Mouse (Mus musculus): Measurements from ENCODE around the gene Zic1. TPM values are rescaled to one million over a fixed set of nuclear protein-coding genes. Genes with fewer than 3 reads are reported as not detected.

Zic1 gene
- polyA plus RNA-seq, 1 experiment from 2014 or later: not detected

DNA sequence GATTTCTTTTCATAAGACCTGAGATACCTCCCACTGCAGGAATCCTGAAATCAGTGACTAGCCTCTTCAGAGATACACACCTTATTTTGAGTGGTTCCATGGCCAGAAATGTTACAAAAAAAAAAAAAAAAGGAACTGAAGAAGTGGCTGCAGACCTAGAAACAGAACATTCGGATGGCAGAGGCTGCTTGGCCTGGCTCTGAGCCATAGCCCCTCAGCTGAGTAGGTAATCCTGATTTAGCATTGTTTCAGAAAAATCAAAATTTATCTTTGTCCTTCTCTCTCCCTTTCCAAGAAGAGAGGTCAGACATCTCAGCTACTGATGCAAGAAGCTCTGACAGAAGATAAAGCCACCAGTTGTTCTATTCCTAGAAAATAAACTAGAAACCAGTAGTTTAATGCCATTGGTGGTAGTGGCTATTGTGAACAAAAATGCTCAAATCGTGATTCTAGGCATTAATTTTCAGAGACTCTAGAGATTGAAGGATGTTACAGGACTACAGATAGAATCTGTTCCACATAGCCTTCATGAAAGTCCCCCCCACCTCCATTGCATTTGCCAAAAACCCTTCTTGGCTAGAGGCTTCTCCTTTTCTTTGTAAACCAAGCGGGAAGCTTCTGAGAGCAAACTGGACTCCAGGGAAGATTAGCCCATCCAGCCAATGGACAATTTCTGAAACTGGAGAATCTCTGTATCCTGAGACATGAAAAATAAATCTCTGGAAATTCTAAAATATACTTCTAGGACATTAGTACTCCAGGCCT, 8.4 kb upstream of the Zic1 start:
- no peak for ATAC-seq (replicated peaks; ENCODE audit: low FRiP score)
- no peaks in the 10 kb centered on the region for H3K36me3 ChIP-seq
- WGBS: 25% methylated on average over 3 of the region's 3 CpGs
- H3K4me3 ChIP-seq (replicated peaks): no peak overlapping the region
- H3K4me1 ChIP-seq: no peaks in the 10 kb centered on the region
- no peak overlapping the region for H3K4me2 ChIP-seq
- no peak overlapping the region for H3K27ac ChIP-seq
- no peaks in the 10 kb centered on the region for H3K9me3 ChIP-seq (replicated peaks)
- H3K27me3 ChIP-seq: peaks cover 98% of the 10 kb centered on the region
- no peak overlapping the region for H3K9ac ChIP-seq

DNA sequence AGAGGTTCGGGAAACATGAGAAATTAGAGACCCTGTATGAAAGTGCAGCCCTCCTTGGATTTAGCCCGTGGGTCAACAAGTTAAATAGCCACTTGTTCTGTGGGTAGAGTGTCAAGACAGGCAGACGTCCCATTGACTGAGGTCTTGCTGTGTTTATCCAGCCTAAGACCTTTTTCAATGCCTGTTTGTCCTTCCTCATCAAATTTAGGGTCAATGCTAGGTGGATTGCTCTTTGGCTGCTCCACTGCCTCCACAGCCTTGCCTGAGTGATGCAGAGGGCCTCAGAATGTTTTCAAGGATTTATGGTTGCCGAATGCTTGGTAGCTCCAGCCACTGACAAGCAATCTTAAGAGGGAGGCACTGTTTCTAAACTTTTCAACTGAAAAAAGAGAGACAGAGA, 6.0 kb upstream of the Zic1 start:
- peaks cover 96% of the 10 kb centered on the region for H3K27me3 ChIP-seq
- ATAC-seq (replicated peaks; ENCODE audit: low FRiP score): no peak
- H3K4me3 ChIP-seq (replicated peaks): no peak overlapping the region
- no peak overlapping the region for H3K4me2 ChIP-seq
- WGBS: 10% methylated on average over 4 of the region's 4 CpGs
- no peak overlapping the region for H3K27ac ChIP-seq
- H3K4me1 ChIP-seq: no peaks in the 10 kb centered on the region
- no peak overlapping the region for H3K9ac ChIP-seq
- no peaks in the 10 kb centered on the region for H3K36me3 ChIP-seq
- H3K9me3 ChIP-seq (replicated peaks): no peaks in the 10 kb centered on the region

DNA sequence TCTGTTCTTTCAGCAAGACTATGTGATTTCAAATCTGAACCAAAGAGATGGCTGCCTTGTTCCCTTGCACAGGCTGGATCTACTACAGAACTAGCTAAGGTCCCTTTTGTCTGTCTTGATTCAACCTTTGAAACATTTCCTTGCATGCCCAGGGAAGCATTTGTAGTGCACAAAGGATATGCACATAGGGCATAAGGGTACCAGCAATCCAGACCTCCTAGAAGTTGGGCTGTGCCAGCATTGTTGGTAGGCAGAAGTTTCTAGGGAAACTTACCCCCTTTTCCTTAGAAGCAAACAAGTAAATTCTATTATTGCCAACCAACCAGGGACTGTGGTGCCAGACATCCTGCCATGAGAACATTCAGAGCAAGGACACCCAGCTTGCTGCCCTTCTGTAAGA, 5.4 kb upstream of the Zic1 start:
- H3K9ac ChIP-seq: no peak overlapping the region
- H3K36me3 ChIP-seq: no peaks in the 10 kb centered on the region
- H3K4me2 ChIP-seq: no peak overlapping the region
- H3K9me3 ChIP-seq (replicated peaks): no peaks in the 10 kb centered on the region
- peaks cover 95% of the 10 kb centered on the region for H3K27me3 ChIP-seq
- no peaks in the 10 kb centered on the region for H3K4me1 ChIP-seq
- no peak overlapping the region for H3K27ac ChIP-seq
- no peak overlapping the region for H3K4me3 ChIP-seq (replicated peaks)
- ATAC-seq (replicated peaks; ENCODE audit: low FRiP score): no peak

DNA sequence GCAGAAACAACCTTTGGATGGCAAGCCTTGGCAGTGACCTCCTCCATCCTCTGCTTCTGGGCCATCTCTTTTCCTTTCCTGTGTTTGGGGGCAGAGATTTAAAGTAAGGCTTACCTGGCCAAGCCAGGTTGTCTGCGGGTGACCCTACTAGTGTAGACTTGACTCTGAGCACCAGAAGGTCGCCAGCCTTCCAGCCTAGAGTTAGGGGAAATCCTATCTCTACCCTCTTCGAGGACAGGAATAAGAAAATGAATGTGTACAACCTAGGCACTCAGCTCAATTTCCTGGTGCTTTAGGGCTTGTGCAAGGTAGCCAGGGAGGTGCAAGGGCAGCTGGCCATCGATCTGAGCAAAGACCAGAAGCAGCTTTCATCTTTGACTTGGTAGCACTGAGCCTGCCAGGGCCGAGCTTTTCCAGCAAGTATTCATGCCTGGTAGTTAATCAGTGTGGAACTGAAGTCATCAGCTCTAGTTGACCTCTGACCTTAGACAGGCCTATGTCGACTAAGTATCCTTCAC, 4.6 kb upstream of the Zic1 start:
- H3K4me3 ChIP-seq (replicated peaks): no peak overlapping the region
- H3K9ac ChIP-seq: no peak overlapping the region
- H3K27ac ChIP-seq: no peak overlapping the region
- no peaks in the 10 kb centered on the region for H3K9me3 ChIP-seq (replicated peaks)
- H3K36me3 ChIP-seq: no peaks in the 10 kb centered on the region
- peaks cover 4% of the 10 kb centered on the region; the same call in 1 of the 2 replicates for H3K4me1 ChIP-seq
- ATAC-seq (replicated peaks; ENCODE audit: low FRiP score): no peak
- 9% methylated on average over 6 of the region's 6 CpGs for WGBS
- no peak overlapping the region for H3K4me2 ChIP-seq
- H3K27me3 ChIP-seq: peaks cover 94% of the 10 kb centered on the region

DNA sequence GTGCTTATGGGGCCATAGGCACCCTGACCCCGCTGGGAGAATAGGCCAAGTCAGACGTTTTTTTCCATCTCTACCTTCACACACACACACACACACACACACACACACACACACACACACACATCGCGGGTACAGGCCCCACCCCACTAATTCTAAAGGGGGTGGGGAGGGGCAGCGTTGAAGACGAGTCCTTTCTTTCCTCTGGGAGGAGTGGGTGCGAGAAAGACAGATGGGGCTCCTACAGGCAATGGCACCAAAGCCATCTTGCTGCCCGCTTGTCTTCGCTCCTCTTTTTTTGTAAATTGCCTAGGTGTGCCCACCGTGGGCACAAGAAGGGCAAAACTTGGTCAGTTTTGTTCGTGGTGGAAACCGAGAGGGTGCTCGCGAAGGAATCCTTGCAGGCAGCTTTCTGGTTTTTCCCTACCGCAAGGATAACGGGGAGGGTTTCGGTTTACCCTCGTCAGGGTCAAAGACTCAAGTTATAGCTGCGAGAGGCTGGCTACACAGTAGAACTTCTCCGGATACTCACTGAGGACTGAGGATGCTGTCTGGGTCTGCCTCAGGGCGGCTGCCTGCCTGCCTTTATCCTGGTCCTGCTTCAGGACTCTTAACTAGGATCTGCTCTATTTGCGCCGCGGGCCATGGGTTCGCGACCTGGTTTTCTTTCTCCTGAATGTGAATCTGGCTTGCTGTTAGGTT, 3.8 kb upstream of the Zic1 start:
- no peaks in the 10 kb centered on the region for H3K9me3 ChIP-seq (replicated peaks)
- H3K27ac ChIP-seq: no peak overlapping the region
- no peaks in the 10 kb centered on the region for H3K36me3 ChIP-seq
- no peak for ATAC-seq (replicated peaks; ENCODE audit: low FRiP score)
- H3K27me3 ChIP-seq: peaks cover 94% of the 10 kb centered on the region
- H3K4me2 ChIP-seq: no peak overlapping the region
- 3% methylated on average over 26 of the region's 26 CpGs for WGBS
- H3K9ac ChIP-seq: no peak overlapping the region
- H3K4me1 ChIP-seq: peaks cover 12% of the 10 kb centered on the region
- H3K4me3 ChIP-seq (replicated peaks): no peak overlapping the region

DNA sequence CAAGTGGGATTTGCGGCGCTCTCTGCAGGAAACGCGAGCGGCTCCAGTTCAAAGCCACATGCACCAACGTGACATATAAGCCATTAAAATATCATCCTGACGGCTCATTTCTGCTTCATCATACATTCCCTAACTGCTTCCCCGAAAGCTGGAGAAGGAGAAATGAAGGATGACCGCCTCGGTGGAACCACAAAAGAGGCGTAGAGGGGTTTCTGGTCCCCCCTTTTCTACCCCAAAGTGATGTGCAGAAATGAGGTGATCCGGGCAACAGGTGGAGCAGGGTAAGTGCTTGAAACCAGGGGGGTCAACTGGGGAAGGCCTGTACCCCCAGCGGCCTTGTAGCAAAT, 3.3 kb upstream of the Zic1 start:
- Histone ChIP-seq H3K9ac (no peak overlapping the region), H3K27ac (no peak overlapping the region), H3K27me3 (peaks cover 94% of the 10 kb centered on the region), H3K9me3 (replicated peaks) (no peaks in the 10 kb centered on the region), H3K4me1 (peaks cover 17% of the 10 kb centered on the region), H3K4me2 (no peak overlapping the region), H3K36me3 (no peaks in the 10 kb centered on the region), H3K4me3 (replicated peaks) (no peak overlapping the region)
- ATAC-seq (replicated peaks; ENCODE audit: low FRiP score): no peak
- WGBS: 3% methylated on average over 13 of the region's 13 CpGs

DNA sequence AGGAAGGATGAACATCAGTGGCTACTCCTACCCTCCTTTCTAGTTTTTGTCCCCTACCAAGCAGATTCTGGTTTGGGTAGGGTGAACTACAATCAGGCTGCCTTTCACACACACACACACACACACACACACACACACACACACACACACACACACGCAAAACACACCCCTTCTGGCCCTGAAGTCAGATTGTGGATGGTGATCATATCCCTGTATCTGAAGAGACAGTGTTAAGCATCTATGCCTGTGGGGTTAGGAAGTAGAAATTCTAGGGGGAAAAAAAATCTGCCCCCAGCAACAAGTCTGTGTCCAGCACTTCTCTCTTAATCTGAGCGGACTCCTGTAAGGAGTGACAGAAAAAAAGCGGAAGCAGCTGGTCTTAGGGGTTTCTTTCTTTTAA, 2.5 kb upstream of the Zic1 start:
- ATAC-seq (replicated peaks; ENCODE audit: low FRiP score): no peak
- H3K4me3 ChIP-seq (replicated peaks): no peak overlapping the region
- H3K4me1 ChIP-seq: peaks cover 18% of the 10 kb centered on the region
- H3K4me2 ChIP-seq: no peak overlapping the region
- WGBS: 3% methylated on average over 3 of the region's 3 CpGs
- no peak overlapping the region for H3K9ac ChIP-seq
- no peaks in the 10 kb centered on the region for H3K9me3 ChIP-seq (replicated peaks)
- no peaks in the 10 kb centered on the region for H3K36me3 ChIP-seq
- peaks cover 96% of the 10 kb centered on the region for H3K27me3 ChIP-seq
- no peak overlapping the region for H3K27ac ChIP-seq

DNA sequence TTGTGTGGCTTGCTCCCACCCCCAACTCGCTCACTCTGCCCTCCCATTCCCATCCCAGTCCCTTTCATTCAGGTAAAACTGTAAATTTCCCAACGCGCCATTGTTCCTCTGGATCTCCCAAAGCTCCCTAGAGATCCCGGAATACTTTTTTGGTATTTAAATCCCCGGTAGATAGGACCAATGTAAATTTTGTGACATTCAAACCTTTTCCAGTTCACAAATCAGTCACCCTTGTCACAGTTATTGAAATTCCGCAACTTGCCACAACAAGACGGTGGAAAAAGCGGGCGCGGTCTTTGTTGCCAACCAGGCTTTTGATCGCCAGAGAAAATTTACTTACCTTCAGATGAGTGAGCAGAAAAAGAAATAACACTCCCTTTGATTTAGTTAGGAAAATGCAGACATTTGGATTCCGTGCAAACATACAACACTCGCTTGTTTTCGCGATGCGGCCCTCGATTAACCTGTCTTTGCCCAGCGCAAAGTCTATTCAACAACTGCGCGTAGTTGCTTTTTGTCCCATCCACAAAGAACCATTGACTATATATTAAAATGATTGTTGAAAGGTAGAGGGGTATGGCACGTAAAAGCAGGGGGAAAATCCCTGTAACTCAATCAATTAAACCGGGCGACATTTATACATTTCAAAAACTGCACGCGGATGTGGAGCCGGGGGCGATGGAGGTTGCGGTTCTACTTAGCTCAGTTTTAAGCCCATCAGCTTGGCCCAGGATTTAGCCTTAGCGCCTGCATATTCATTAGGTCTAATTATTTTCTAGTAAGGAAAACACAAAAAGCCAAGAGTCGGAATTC, 1.6 kb upstream of the Zic1 start:
- peaks cover 96% of the 10 kb centered on the region for H3K27me3 ChIP-seq
- 2% methylated on average over 30 of the region's 30 CpGs for WGBS
- no peak overlapping the region for H3K9ac ChIP-seq
- H3K36me3 ChIP-seq: no peaks in the 10 kb centered on the region
- no peaks in the 10 kb centered on the region for H3K9me3 ChIP-seq (replicated peaks)
- no peak overlapping the region for H3K4me2 ChIP-seq
- no peak overlapping the region for H3K4me3 ChIP-seq (replicated peaks)
- peaks cover 20% of the 10 kb centered on the region for H3K4me1 ChIP-seq
- no peak overlapping the region for H3K27ac ChIP-seq
- ATAC-seq (replicated peaks; ENCODE audit: low FRiP score): no peak

DNA sequence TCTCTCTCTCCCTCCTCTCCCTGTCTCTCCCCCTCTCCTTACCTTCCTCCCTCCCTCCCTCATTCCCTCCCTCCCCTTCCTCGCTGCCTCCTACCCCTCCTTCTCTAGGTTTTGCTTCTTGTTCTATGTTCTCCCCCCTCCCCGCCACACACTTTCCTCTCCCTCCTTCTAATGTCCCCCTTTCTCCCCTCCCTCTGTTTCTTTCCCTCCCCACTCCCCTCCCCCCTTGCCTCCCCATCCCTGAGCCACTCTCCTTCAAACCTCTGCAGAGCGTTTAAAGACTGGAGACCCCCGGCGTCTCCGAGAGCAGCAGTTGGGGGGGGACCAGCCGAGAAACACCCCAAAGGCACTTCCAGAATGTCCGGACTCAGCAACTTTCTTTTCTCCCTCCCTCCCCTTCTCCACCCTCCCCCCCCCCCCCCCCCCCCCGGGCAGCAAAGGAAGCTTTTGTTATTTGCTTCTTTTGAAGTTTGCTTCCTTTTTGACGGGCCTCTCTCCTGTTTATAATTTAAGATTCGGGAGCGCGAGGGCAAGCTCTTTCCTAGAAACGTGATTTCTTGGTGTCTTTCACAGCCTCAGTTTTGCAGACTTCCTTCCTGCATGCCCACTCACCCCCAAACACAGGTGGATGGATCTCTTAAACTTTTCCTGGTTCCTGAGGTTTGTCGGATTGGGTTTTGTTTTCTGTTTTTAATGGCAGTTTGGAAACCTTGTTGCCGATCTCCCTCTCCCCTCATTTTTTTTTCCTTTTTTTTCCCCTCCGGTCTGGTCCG, 802 bp upstream of the Zic1 start:
- H3K27me3 ChIP-seq: peaks cover 96% of the 10 kb centered on the region
- no peaks in the 10 kb centered on the region for H3K9me3 ChIP-seq (replicated peaks)
- no peak overlapping the region for H3K4me3 ChIP-seq (replicated peaks)
- H3K4me2 ChIP-seq: no peak overlapping the region
- H3K36me3 ChIP-seq: no peaks in the 10 kb centered on the region
- H3K9ac ChIP-seq: no peak overlapping the region
- ATAC-seq (replicated peaks; ENCODE audit: low FRiP score): no peak
- no peak overlapping the region for H3K27ac ChIP-seq
- H3K4me1 ChIP-seq: peaks cover 26% of the 10 kb centered on the region
- WGBS: 1% methylated on average over 17 of the region's 18 CpGs

DNA sequence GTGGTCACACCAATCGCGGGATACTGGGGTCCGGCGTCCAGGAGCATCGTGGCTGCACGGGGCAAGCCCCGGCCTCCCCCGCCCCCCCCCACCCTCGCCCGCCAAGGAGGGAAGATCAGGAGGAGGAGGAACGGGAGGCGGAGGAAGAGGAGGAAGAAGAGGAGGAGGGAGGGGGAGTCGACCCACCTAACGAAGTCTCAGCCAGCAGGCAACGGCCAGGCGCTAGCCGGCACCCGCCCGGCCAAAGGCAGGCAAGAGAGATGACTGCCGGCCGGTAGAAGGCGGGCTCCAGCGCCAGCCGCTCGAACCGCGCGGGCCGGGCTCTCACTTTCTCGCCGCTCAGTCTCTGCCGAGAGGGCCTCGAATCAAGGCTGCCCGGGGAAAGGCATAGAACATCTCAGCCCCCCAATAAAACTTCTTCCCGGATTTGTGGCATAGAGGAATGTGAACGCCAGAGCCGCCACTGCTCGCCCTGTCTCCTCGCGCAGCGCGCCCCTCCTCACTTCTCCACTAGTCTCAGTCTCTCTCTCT, 574 bp downstream of the Zic1 start:
- ATAC-seq (replicated peaks; ENCODE audit: low FRiP score): peak; percentile 67
- Histone ChIP-seq H3K27ac (no peak overlapping the region), H3K27me3 (peaks cover 95% of the 10 kb centered on the region), H3K9me3 (replicated peaks) (no peaks in the 10 kb centered on the region), H3K36me3 (no peaks in the 10 kb centered on the region), H3K9ac (no peak overlapping the region), H3K4me2 (peak overlapping the region; percentile 42), H3K4me3 (replicated peaks) (peak overlapping the region; percentile 24), H3K4me1 (peaks cover 26% of the 10 kb centered on the region)
- under 1% methylated on average over 42 of the region's 42 CpGs for WGBS

DNA sequence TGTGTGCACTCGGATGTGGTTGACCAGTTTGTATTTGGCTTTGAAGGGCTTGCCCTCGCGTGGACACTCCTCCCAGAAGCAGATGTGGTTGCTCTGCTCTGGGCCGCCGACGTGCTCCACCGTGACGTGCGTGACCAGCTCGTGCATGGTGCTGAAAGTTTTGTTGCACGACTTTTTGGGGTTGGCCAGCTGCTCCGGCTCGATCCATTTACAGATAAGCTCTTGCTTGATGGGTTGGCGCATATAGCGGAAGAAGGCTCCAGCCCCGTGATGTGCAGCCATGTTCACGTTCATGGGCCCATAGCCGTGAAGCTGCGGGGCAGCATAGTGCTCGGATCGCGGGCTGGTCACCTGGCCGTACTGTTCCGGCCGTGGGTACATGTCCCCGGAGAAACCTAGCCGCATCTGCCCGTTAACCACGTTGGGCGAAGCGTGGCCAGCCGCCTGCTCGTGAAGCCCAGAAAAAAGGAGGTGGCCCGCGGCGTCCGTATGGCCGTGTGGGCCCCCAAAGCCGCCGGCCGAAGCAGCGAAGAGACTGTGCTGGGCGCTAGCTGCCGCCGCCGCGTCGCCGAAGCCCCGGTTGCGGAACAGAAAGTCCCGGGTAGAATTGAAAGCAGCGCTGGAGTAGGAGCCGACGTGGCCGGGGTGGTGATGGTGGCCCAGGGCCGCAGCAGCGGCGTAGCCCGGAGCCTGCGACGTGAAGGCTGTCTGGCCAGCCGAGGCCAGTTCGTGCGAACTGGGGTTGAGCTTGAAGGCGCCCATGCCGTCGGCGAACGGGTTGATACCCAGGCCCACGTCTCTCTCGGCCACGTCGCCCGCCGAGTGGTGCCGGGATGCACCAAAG, 1.3 kb downstream of the Zic1 start:
- Histone ChIP-seq H3K27ac (no peak overlapping the region), H3K4me3 (replicated peaks) (peak overlapping the region; percentile 24), H3K36me3 (no peaks in the 10 kb centered on the region), H3K9ac (no peak overlapping the region), H3K4me1 (peaks cover 26% of the 10 kb centered on the region), H3K9me3 (replicated peaks) (no peaks in the 10 kb centered on the region), H3K4me2 (peak overlapping the region; percentile 42), H3K27me3 (peaks cover 94% of the 10 kb centered on the region)
- 1% methylated on average over 77 of the region's 77 CpGs for WGBS
- ATAC-seq (replicated peaks; ENCODE audit: low FRiP score): peak; percentile 24
